Mouse (Mus musculus) heart, embryonic 15.5 days (tissue): ENCODE results near the gene Sept4. TPM values are rescaled to one million over a fixed set of nuclear protein-coding genes. Genes with fewer than 3 reads are reported as not detected.
A peak's percentile ranks its signal among the peaks of the same experiment; 100 is the strongest.

ENCODE experiments used
- ATAC-seq: fragments of 200-750 bp; cut with Nextera tagmentation; replicated peaks from 2 replicates; pipeline ENCODE4 v1.8.0; 2017; ENCODE audit warnings: low read depth, moderate TSS enrichment; ENCODE audit not compliant: insufficient number of reproducible peaks, insufficient read depth, low FRiP score
- H3K27ac ChIP-seq: fragments of 300-500 bp; sonication (generic); 2 replicates; pipeline ENCODE4 v1.5.1; 2015; ENCODE audit warnings: mild to moderate bottlenecking, inconsistent platforms
- H3K27me3 ChIP-seq: fragments of 300-500 bp; sonication (generic); 2 replicates; pipeline ENCODE4 v1.6.1; 2015; ENCODE audit warnings: inconsistent platforms
- H3K36me3 ChIP-seq: fragments of 300-500 bp; sonication (generic); 2 replicates; pipeline ENCODE4 v1.6.1; 2015; ENCODE audit warnings: mild to moderate bottlenecking, inconsistent platforms
- H3K4me1 ChIP-seq: fragments of 300-500 bp; sonication (generic); replicated peaks from 2 replicates; pipeline ENCODE4 v1.6.1; 2015; ENCODE audit warnings: inconsistent platforms
- H3K4me2 ChIP-seq: fragments of 300-500 bp; sonication (generic); 2 replicates; pipeline ENCODE4 v1.6.1; 2015; ENCODE audit warnings: inconsistent platforms, mild to moderate bottlenecking, moderate library complexity
- H3K4me3 ChIP-seq: fragments of 300-500 bp; sonication (generic); 2 replicates; pipeline ENCODE4 v1.5.1; 2015; ENCODE audit warnings: mild to moderate bottlenecking, inconsistent platforms
- H3K9ac ChIP-seq: fragments of 300-500 bp; sonication (generic); 2 replicates; pipeline ENCODE4 v1.6.1; 2015; ENCODE audit warnings: mild to moderate bottlenecking, inconsistent platforms
- H3K9me3 ChIP-seq: fragments of 300-500 bp; sonication (generic); replicated peaks from 2 replicates; pipeline ENCODE4 v1.6.1; 2016; ENCODE audit warnings: inconsistent platforms
- WGBS: fragments of 180-500 bp; shearing (Covaris S2); methylation state at CpG from one replicate; pipeline ENCODE4 v1.1.7; 2015; ENCODE audit warnings: mixed read lengths; 5-methylcytosine and 5-hydroxymethylcytosine counted together
- polyA plus RNA-seq: library from polyadenylated mRNA; unstranded; fragments of >200 nt; fragmentation: Nextera tagmentation; extraction: Ambion mirVana; gene quantifications from 2 replicates; pipeline ENCODE4 v1.2.1, GENCODE M21; 2015

Sept4 gene
- polyA plus RNA-seq, 1 experiment from 2014 or later, result 23.8 TPM

- Histone ChIP-seq H3K36me3 (no peaks in the 10 kb centered on the region), H3K27me3 (no peaks in the 10 kb centered on the region), H3K9me3 (no peaks in the 10 kb centered on the region), H3K9ac (peak within 1 kb of the TSS; percentile 81), H3K27ac (peak within 1 kb of the TSS; percentile 93), H3K4me2 (peak within 1 kb of the TSS; percentile 70), H3K4me3 (peak within 1 kb of the TSS; percentile 70), H3K4me1 (peaks cover 49% of the 10 kb centered on the region)
- ATAC-seq, result peak; percentile 98
- WGBS, result under 1% methylated on average over 60 of the region's 61 CpGs
These were observed 23.0 kb downstream of the Sept4 start, which contains the start of gene Mtmr4 for GRCm38 (mm10) chr11:87591526-87592353. TSS of gene Mtmr4 (plus strand) at chr11:87592162.

GRCm38 (mm10) chr11:87592354-87592695 lies 23.6 kb downstream of the Sept4 start:
- H3K4me2 ChIP-seq, result peak overlapping the region; percentile 67
- peak overlapping the region; percentile 66 for H3K9ac ChIP-seq
- peak overlapping the region; percentile 91 for H3K27ac ChIP-seq
- peak overlapping the region; percentile 70 for H3K4me3 ChIP-seq
- peaks cover 49% of the 10 kb centered on the region for H3K4me1 ChIP-seq
- WGBS, result under 1% methylated on average over 13 of the region's 15 CpGs
- ATAC-seq, result no peak
- peaks cover 3% of the 10 kb centered on the region; the same call in 1 of the 2 replicates for H3K36me3 ChIP-seq
- H3K27me3 ChIP-seq, result no peaks in the 10 kb centered on the region
- H3K9me3 ChIP-seq, result no peaks in the 10 kb centered on the region

DNA sequence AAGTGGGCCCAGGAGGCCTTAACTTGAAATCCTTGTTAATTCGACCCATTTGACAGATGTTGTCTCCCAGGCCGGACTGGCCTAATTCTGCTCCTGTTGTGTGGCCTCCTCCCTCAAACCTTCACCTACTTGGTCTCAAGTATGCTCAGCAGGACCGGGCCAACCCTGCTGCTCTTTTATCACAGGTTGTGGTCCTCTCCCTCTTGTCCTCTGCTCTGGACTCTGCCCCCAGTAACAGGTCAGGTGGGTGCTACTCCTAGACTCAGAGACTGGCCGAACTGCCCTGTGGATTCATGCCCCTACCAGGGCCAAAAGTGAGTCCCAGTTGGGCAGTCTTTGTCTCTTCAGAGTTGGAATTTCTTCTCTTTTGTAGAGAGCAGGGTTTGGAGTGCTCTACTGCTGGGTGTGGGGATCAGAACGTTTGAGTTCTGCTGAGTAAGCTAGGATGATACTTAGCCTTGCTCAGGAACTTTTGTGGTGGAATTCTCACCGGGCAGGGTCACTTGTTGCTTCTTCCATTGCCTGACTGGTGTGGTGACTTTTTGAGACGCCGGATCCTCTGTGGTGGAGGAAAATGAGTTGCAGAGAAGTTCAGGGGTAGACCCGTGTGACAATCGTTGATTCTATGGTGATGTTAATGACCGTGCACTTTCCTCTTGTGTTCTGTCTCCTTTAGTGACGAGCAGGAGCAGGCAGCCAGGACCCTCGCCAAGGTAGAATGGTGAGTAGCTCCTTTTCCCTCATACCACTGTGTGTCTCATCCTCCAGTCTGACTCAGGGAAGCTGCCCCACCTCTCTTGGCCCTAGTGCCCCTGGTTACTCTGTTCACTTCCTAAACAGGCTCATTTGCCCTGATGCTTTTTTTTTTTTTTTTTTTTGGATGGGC lies 24.3 kb downstream of the Sept4 start:
- Histone ChIP-seq H3K27ac (peak overlapping the region; percentile 91), H3K36me3 (peaks cover 10% of the 10 kb centered on the region), H3K4me1 (peaks cover 49% of the 10 kb centered on the region), H3K9me3 (no peaks in the 10 kb centered on the region), H3K4me3 (peak overlapping the region; percentile 70), H3K9ac (peak overlapping the region; percentile 66), H3K4me2 (peak overlapping the region; percentile 67), H3K27me3 (no peaks in the 10 kb centered on the region)
- no peak for ATAC-seq
- WGBS, result 39% methylated on average over 13 of the region's 13 CpGs

DNA sequence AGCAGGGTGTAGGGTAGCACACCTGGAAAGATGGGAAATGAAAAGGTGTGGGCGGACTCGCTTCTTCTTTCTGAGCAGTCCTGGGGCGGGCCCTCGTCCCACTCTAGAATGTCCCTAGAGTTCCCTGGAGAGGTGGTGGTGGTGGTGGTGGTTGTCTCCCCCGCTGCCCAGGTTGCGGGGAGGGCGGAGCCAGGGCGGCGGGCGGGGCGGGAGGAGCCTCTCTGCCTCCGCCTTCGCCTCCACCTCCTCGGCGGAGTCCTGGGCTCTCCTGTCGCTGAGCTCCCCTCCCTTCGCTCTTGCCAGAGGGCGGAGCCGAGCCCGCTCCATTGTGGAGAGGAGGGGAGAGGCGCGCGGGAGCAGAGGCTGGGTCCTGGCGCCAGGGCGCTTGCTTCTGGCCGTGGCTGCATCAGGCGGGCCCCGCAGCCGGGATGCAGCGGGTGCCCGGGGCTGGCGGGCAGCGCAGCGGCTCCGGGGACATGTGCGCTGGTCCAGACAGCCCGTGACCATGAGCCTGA lies 26.7 kb downstream of the Sept4 start:
- Histone ChIP-seq H3K9ac (peak overlapping the region; percentile 86), H3K36me3 (peaks cover 34% of the 10 kb centered on the region), H3K4me1 (peaks cover 38% of the 10 kb centered on the region), H3K4me2 (peak overlapping the region; percentile 98), H3K4me3 (peak overlapping the region; percentile 73), H3K9me3 (no peaks in the 10 kb centered on the region), H3K27ac (peak overlapping the region; percentile 74), H3K27me3 (no peaks in the 10 kb centered on the region)
- WGBS, result 1% methylated on average over 33 of the region's 37 CpGs
- peak; percentile 61 for ATAC-seq

GRCm38 (mm10) chr11:87595976-87596375 lies 27.3 kb downstream of the Sept4 start:
- H3K4me2 ChIP-seq, result peak overlapping the region; percentile 98
- H3K27ac ChIP-seq, result peak overlapping the region; percentile 74
- peaks cover 40% of the 10 kb centered on the region for H3K36me3 ChIP-seq
- peaks cover 35% of the 10 kb centered on the region for H3K4me1 ChIP-seq
- WGBS, result 14% methylated on average over 7 of the region's 7 CpGs
- no peaks in the 10 kb centered on the region for H3K9me3 ChIP-seq
- no peak for ATAC-seq
- peak overlapping the region; percentile 73 for H3K4me3 ChIP-seq
- H3K9ac ChIP-seq, result peak overlapping the region; percentile 86
- H3K27me3 ChIP-seq, result no peaks in the 10 kb centered on the region

DNA sequence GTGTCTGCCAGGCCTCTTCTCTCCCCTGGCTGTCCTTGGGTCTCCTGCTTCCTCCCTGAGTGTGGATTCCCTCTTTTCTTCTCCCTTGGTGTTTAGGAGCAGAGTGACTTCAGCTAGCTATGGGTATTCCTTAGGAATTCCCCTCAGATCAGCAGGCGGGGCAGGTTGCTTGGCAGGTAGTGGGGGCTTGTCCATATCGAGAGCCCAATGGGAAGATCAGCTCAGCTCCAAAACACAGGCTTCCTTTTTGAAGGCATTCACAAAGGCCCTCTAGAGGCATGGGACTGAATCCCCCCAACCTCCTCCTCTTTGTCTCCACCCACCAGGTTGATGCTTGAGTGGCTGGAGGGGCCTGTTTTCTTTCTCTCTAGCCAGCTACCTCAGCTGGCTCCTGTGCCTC lies 27.8 kb downstream of the Sept4 start:
- Histone ChIP-seq H3K27me3 (no peaks in the 10 kb centered on the region), H3K36me3 (peaks cover 44% of the 10 kb centered on the region), H3K4me3 (peak overlapping the region; percentile 73), H3K4me2 (peak overlapping the region; percentile 98), H3K27ac (no peak overlapping the region; the same call in 1 of the 2 replicates), H3K9me3 (no peaks in the 10 kb centered on the region), H3K9ac (no peak overlapping the region), H3K4me1 (peaks cover 35% of the 10 kb centered on the region)
- 41% methylated on average over 2 of the region's 2 CpGs for WGBS
- ATAC-seq, result no peak

DNA sequence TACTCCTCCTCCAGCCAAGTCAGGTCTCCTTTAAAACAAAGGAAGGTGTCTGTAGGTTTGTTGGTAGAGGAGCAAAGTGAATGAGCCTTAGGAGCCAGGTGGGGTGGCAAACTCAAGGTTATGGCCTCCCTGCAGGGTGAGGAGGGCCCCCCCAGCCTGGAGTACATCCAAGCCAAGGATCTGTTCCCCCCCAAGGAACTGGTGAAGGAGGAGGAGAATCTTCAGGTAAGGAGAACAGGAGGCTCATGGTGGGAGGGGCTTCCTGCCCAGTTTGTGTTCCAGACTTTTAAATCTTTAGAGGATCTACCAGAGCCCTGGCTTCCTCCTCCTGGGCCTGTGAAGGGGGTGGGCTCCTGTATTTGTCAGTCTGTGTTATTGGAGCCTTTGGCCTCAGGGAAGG lies 28.4 kb downstream of the Sept4 start:
- Histone ChIP-seq H3K9me3 (no peaks in the 10 kb centered on the region), H3K9ac (no peak overlapping the region), H3K4me1 (peaks cover 35% of the 10 kb centered on the region), H3K4me3 (no peak overlapping the region), H3K4me2 (no peak overlapping the region), H3K27me3 (no peaks in the 10 kb centered on the region), H3K27ac (no peak overlapping the region), H3K36me3 (peaks cover 50% of the 10 kb centered on the region)
- no peak for ATAC-seq

DNA sequence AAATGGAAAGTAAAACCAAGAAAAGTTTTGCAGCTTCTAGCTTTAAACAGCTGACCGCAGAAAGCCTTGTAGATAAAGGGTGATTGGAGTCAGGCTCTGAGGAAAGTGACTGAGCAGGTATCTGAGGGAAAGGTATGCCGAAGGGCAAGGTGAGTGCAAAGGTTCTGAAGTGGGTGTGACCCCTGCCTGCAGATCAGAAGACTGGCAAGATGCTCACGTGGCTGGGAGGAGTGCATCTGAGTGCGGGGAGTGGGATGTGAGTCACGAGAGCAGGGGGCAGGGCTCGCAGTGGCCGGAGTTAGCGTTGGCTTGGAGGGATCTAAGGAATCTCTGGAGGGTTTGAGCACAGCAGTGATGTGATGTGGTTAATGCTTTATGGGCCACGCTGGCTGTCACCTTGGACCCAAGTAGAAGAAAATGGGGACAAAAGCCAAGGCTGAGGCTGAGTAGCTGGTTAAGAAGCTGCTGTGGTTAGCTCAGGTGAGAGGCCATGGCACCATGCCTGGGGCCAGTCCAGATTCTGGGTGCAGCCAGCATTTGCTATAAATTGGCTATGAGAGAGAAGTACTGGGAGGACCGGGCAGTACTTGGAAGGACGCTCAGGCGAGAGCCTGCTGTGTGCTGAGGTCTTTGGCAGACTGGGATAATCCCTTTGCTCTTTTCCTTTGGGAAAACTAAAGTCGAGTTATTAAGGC lies 30.8 kb downstream of the Sept4 start:
- no peak overlapping the region for H3K4me2 ChIP-seq
- no peaks in the 10 kb centered on the region for H3K9me3 ChIP-seq
- no peak overlapping the region for H3K4me3 ChIP-seq
- H3K4me1 ChIP-seq, result peaks cover 20% of the 10 kb centered on the region
- H3K36me3 ChIP-seq, result peaks cover 75% of the 10 kb centered on the region
- H3K27me3 ChIP-seq, result no peaks in the 10 kb centered on the region
- ATAC-seq, result no peak
- no peak overlapping the region for H3K9ac ChIP-seq
- no peak overlapping the region for H3K27ac ChIP-seq
- 89% methylated on average over 13 of the region's 13 CpGs for WGBS

- Histone ChIP-seq H3K9ac (no peak overlapping the region), H3K27me3 (no peaks in the 10 kb centered on the region), H3K36me3 (peaks cover 83% of the 10 kb centered on the region), H3K4me1 (peaks cover 12% of the 10 kb centered on the region), H3K4me3 (no peak overlapping the region), H3K4me2 (no peak overlapping the region), H3K9me3 (no peaks in the 10 kb centered on the region), H3K27ac (no peak overlapping the region)
- no peak for ATAC-seq
- WGBS, result 86% methylated on average over 10 of the region's 10 CpGs
These were observed 31.7 kb downstream of the Sept4 start for GRCm38 (mm10) chr11:87600322-87600853.

DNA sequence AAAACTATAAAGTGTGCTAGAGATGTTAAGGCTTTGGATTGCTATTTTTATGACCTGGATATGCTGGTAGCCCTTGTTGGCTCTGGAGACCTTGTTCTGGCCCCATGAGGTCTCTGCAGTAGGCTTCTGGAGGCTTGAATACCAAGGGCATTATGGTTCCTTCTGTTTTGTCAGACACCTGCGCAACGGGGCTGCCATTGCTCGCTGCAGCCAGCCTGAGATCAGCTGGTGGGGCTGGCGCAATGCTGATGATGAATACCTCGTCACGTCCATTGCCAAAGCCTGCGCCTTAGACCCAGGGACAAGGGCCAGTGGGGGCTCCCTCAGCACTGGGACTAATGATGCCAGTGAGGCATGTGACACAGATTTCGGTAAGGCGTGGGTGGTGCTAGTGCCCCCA lies 33.5 kb downstream of the Sept4 start:
- Histone ChIP-seq H3K36me3 (peaks cover 98% of the 10 kb centered on the region), H3K4me1 (no peaks in the 10 kb centered on the region), H3K4me2 (no peak overlapping the region), H3K9ac (no peak overlapping the region), H3K9me3 (no peaks in the 10 kb centered on the region), H3K27ac (no peak overlapping the region), H3K4me3 (no peak overlapping the region), H3K27me3 (no peaks in the 10 kb centered on the region)
- no peak for ATAC-seq
- 89% methylated on average over 9 of the region's 9 CpGs for WGBS
